Mouse (Mus musculus) G1E (cell line): ENCODE data around the gene Rhebl1. TPM values are rescaled to one million over a fixed set of nuclear protein-coding genes. Genes with fewer than 3 reads are reported as not detected.

Experiments
- ATAC-seq: 2 replicates; pipeline ENCODE4 v1.8.0; 2016; ENCODE audit warnings: mild to moderate bottlenecking; ENCODE audit not compliant: insufficient number of reproducible peaks, poor library complexity, low FRiP score, severe bottlenecking; ENCODE audit errors: extremely low read depth
- DNase-seq: peaks from one replicate; pipeline ENCODE4 v3.0.0; 2012; ENCODE audit warnings: low spot score
- H3K27me3 ChIP-seq: 2 replicates; pipeline ENCODE4 v1.6.1; 2012; ENCODE audit warnings: mild to moderate bottlenecking, low read length, inconsistent platforms; ENCODE audit not compliant: insufficient read depth
- H3K36me3 ChIP-seq: replicated peaks from 2 replicates; pipeline ENCODE3; 2012; ENCODE audit warnings: mild to moderate bottlenecking, inconsistent platforms
- H3K4me1 ChIP-seq: 2 replicates; pipeline ENCODE4 v1.6.1; 2012; ENCODE audit warnings: low read depth, low read length, inconsistent platforms, mixed read lengths; ENCODE audit not compliant: insufficient read depth
- H3K4me3 ChIP-seq: 2 replicates; pipeline ENCODE4 v1.5.1; 2012; ENCODE audit warnings: low read depth, mild to moderate bottlenecking, inconsistent platforms, low read length, moderate library complexity, mixed read lengths
- H3K9me3 ChIP-seq: replicated peaks from 2 replicates; pipeline ENCODE4 v1.6.1; 2012; ENCODE audit warnings: inconsistent platforms
- CTCF ChIP-seq: IDR thresholded peaks from 2 replicates; pipeline ENCODE4 v1.5.1; 2012; ENCODE audit warnings: low read depth, low read length, inconsistent platforms, mixed read lengths
- GATA1 ChIP-seq: IDR thresholded peaks from 2 replicates; pipeline ENCODE4 v1.6.1; 2012; ENCODE audit warnings: borderline replicate concordance, low read length, inconsistent platforms, mixed read lengths
- GATA2 ChIP-seq: IDR thresholded peaks from 2 replicates; pipeline ENCODE4 v1.6.1; 2012; ENCODE audit warnings: low read depth, low read length, inconsistent platforms, borderline replicate concordance
- POLR2AphosphoS5 ChIP-seq: IDR thresholded peaks from 2 replicates; pipeline ENCODE4 v1.6.1; 2012; ENCODE audit warnings: low read depth, low read length, inconsistent platforms; ENCODE audit not compliant: insufficient replicate concordance
- TAL1 ChIP-seq: conservative IDR thresholded peaks from 2 replicates; pipeline ENCODE4 v1.6.1; 2012; ENCODE audit warnings: low read depth, low read length, inconsistent platforms, mixed read lengths
- polyA plus RNA-seq: library from polyadenylated mRNA; stranded (reverse); fragments of >175 nt; gene quantifications from 2 replicates; pipeline ENCODE4 v1.2.3, GENCODE M21; 2012
- total RNA-seq, 2 experiments: library from RNA; stranded (forward) in 1 of 2; stranded (reverse) in 1 of 2; fragments of 200-1000 nt in 1 of 2; fragments of >200 nt in 1 of 2; fragmentation: Nextera tagmentation in 1 of 2; gene quantifications; 2 replicates each; pipeline ENCODE4 v1.2.3; 2014 to 2017

Gene Rhebl1
- total and polyA plus RNA-seq, 3 experiments = 2.9 to 8.4 (median 7.8) TPM

- H3K36me3 ChIP-seq = peaks cover 53% of the 10 kb centered on the region
- no peak for ATAC-seq
- no peaks in the 10 kb centered on the region for H3K9me3 ChIP-seq
- H3K4me3 ChIP-seq = peak overlapping the region; percentile 92
- peaks cover 56% of the 10 kb centered on the region for H3K4me1 ChIP-seq
- DNase-seq = peak; percentile 36
- H3K27me3 ChIP-seq = no peaks in the 10 kb centered on the region; the same call in 1 of the 2 replicates
- TF ChIP-seq TAL1 = no peak
- no peak for TF ChIP-seq GATA1
- TF ChIP-seq CTCF = no peak
Measured at GRCm38 (mm10) chr15:98869342-98870178, 24.8 kb downstream of the Rhebl1 start.

DNA sequence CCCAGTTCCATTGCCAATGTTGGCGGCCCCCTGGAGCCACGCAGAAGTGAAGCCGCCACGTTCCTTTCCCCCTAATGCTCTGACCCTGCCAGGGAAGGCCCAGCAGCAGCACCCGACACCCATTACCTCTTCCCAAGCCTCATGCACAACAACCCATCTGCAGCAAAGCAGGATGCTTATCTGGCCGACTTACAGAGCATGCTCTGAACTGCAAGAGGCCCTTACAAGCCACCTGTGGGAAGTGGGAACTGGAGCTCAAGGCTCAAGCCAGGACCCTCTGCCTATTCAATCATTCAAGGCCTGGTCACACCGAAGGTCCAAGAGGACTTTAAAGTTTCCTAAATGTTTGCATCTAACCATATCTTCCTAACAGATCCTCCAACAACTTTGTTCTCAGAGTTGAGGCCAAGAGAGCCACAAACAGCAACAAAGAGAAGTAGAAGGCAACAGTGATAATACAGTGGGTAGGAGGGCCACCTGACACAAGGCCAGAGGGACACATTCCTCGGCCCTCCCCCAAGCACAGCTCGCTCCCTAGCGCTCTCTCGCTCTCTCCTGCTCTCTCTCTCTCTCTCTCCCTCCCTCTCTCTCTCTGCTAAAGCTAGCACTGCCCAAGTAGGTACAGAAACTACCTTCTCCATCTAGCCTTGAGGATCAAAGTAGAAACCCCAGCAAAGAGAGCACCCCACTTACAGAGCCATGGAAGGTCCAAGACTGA, 25.8 kb downstream of the Rhebl1 start:
- peak; percentile 26 for DNase-seq
- peaks cover 60% of the 10 kb centered on the region for H3K4me1 ChIP-seq

DNA sequence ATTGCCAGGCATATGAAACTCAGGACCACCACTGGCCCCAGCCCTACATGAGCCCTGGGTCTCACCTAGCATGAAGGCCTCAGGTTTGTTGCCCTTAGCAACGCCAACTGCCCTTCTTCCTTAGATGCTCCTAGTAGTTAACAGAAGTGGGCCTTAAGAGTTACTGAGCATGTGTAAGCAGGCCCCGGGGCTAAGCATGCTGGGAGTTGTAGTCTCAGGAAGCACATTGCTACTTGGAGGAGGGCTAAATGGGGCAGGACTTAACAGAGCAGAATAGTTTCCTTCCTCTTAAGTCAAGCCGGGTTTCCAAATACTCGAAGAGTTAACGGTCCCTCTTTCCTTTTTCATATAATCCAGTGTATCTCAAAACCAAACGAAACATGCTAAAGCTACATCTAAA, 27.0 kb downstream of the Rhebl1 start:
- Histone ChIP-seq H3K4me3 (peak overlapping the region; percentile 3; the same call in 1 of the 2 replicates), H3K9me3 (no peaks in the 10 kb centered on the region), H3K36me3 (peaks cover 76% of the 10 kb centered on the region), H3K4me1 (peaks cover 54% of the 10 kb centered on the region), H3K27me3 (no peaks in the 10 kb centered on the region; the same call in 1 of the 2 replicates)
- ATAC-seq (peak; percentile 36; the same call in 1 of the 2 replicates), DNase-seq (peak; percentile 48)
- TF ChIP-seq GATA2 = no peak
- TF ChIP-seq POLR2AphosphoS5 = no peak
- no peak for TF ChIP-seq TAL1
- TF ChIP-seq GATA1 = no peak
- no peak for TF ChIP-seq CTCF

More for the DNA sequence above, 25.8 kb downstream of the Rhebl1 start:
- H3K9me3 ChIP-seq = no peaks in the 10 kb centered on the region
- TF ChIP-seq CTCF = no peak
- no peak for TF ChIP-seq GATA1
- TF ChIP-seq TAL1 = no peak
- no peak for TF ChIP-seq GATA2
- H3K4me3 ChIP-seq = peak overlapping the region; percentile 92; the same call in 1 of the 2 replicates
- ATAC-seq = no peak
- no peaks in the 10 kb centered on the region; the same call in 1 of the 2 replicates for H3K27me3 ChIP-seq
- peaks cover 64% of the 10 kb centered on the region for H3K36me3 ChIP-seq

DNA sequence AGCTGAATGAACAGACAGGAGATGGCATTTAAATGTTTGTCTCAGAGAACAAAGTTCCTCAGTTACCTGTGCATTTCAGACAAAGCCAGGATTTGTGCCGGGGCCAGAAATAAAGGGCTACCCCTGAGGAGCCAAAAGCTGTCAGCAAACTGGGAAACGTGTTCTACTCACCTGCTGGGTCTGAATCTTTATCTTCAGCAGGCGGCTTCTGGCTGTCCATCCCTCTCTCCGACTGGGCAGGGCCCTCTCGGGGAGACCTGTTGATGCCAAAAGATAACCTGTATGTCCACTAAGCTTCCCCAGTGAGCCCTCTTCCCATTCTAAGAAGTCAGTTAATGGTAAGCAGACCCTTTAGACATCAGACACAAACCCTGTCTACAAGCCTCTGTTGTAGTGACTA, 27.8 kb downstream of the Rhebl1 start:
- H3K4me3 ChIP-seq = no peak overlapping the region
- no peak for DNase-seq
- no peak for TF ChIP-seq POLR2AphosphoS5
- TF ChIP-seq GATA2 = no peak
- TF ChIP-seq CTCF = no peak
- no peak for TF ChIP-seq GATA1
- TF ChIP-seq TAL1 = no peak
- H3K36me3 ChIP-seq = peaks cover 84% of the 10 kb centered on the region
- H3K4me1 ChIP-seq = peaks cover 54% of the 10 kb centered on the region
- no peak for ATAC-seq
- no peaks in the 10 kb centered on the region; the same call in 1 of the 2 replicates for H3K27me3 ChIP-seq
- no peaks in the 10 kb centered on the region for H3K9me3 ChIP-seq

DNA sequence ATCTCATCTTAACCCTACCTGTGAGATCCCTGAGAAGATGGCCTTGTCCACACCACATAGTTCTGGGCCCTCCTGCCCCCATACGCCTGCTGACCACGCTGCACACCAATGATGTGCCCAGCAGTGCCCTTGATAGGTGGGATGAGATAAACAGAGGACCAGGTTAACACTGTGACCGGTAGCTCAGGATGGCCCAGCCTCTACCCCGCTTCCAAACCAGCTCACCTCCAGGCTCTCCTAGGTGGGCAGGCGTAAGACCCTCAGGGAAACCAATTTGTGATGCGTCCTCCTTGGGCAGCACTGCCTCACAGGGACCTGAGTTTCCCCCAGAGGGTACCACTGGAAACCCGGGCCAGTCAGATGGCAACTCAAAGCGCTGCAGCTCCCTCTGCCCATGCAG, 28.6 kb downstream of the Rhebl1 start:
- TF ChIP-seq GATA1 (no peak), GATA2 (no peak), POLR2AphosphoS5 (no peak), TAL1 (no peak), CTCF (no peak)
- Histone ChIP-seq H3K9me3 (no peaks in the 10 kb centered on the region), H3K4me1 (peaks cover 61% of the 10 kb centered on the region), H3K4me3 (no peak overlapping the region), H3K36me3 (peaks cover 91% of the 10 kb centered on the region), H3K27me3 (no peaks in the 10 kb centered on the region; the same call in 1 of the 2 replicates)
- DNase-seq (no peak), ATAC-seq (no peak)

DNA sequence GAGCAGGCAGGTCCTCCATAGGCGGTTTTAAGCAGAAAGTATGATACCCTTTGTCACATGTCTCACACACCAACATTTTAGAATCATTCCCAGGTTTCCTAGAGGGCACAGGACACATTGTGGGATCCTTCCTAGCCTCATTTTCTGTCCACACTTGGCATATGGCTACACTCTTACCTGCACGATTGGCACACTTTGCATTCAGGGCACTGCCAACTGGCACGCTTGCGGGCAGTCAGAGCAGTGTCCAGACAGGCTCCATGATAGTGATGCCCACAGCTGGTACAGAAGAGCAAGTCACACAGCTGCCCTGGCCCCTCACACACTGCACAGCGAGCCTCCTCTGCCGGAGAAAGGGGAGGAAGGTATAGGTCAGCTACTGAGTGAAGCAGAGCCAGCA, 29.4 kb downstream of the Rhebl1 start:
- Histone ChIP-seq H3K4me3 (no peak overlapping the region), H3K36me3 (peaks cover 99% of the 10 kb centered on the region), H3K27me3 (no peaks in the 10 kb centered on the region; the same call in 1 of the 2 replicates), H3K9me3 (no peaks in the 10 kb centered on the region), H3K4me1 (peaks cover 61% of the 10 kb centered on the region)
- ATAC-seq (no peak), DNase-seq (no peak)
- TF ChIP-seq GATA2 (no peak), CTCF (no peak), GATA1 (no peak), TAL1 (no peak), POLR2AphosphoS5 (no peak)
